Mouse (Mus musculus): ENCODE results near the gene Itgb1bp2.
"Not testable (repeated sequence)": the region's sequence is repeated elsewhere in the genome, so short reads cannot be mapped to it uniquely, and the experiment has no call there.

Itgb1bp2 gene

DNA sequence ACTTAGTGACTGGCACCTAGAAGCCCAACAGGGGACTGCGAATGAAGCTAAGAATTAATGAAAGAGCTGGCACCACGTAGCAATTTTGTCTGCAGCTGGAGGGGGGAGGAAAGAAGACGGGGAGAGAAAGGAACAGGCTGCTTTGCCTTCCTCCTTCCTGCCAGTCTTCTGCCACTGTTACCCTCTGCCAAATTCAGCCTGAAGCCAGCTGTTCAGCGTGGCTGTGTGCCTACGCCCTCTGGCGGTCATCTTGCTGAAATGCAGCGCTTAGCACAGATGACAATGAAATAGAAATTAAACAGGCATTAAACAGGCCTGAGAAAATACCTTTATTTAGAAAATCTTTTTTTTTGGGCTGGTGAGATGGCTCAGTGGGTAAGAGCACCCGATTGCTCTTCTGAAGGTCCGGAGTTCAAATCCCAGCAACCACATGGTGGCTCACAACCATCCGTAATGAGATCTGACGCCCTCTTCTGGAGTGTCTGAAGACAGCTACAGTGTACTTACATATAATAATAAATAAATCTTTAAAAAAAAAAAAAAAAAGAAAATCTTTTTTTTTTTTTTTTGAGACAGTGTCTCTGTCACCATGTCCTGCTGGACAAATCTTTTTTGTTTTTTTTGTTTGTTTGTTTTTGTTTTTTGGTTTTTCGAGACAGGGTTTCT is 37.7 kb downstream of the Itgb1bp2 start:
- not testable (repeated sequence) for H3K36me3 ChIP-seq (ENCODE audit: control insufficient read depth, insufficient read depth, low read length, poor library complexity, severe bottlenecking); H3K27me3 ChIP-seq (ENCODE audit: control insufficient read depth, insufficient read depth, low read length, poor library complexity, severe bottlenecking)
- peak; percentile 68 for DNase-seq (ENCODE audit: low read depth, low spot score)
